Mouse (Mus musculus) cerebral cortex, adult 2 months (tissue): ENCODE data around the gene Cts6.

Experiments
- WGBS: fragments of 180-500 bp; shearing (Covaris S2); methylation state at CpG from one replicate; pipeline ENCODE4 v1.1.7; 2018; 5-methylcytosine and 5-hydroxymethylcytosine counted together

Gene Cts6

DNA sequence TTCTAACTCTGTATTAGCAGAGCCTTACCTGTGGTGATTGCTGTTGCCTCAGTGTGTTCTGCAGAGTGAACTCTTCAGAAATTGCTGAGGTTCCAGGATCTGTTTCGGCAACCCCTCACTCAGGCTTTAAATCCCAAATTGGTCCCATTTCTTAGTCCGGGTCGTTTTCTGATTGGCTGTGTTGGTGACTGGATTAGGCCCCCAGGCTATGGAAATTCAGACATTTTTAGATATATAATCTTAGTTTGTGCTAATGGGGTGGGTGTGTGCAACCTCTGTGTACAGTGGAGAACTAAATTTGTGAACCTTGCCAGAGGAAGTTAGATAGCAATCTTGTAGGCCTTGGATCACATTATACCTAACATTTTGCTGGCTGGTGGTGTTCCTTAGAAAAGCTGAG lies at the start of gene Cts6:
Cts6 (minus strand) TSS at position 101 of the 400 bp plus-strand sequence.
- 83% methylated on average over 3 of the region's 3 CpGs for WGBS

DNA sequence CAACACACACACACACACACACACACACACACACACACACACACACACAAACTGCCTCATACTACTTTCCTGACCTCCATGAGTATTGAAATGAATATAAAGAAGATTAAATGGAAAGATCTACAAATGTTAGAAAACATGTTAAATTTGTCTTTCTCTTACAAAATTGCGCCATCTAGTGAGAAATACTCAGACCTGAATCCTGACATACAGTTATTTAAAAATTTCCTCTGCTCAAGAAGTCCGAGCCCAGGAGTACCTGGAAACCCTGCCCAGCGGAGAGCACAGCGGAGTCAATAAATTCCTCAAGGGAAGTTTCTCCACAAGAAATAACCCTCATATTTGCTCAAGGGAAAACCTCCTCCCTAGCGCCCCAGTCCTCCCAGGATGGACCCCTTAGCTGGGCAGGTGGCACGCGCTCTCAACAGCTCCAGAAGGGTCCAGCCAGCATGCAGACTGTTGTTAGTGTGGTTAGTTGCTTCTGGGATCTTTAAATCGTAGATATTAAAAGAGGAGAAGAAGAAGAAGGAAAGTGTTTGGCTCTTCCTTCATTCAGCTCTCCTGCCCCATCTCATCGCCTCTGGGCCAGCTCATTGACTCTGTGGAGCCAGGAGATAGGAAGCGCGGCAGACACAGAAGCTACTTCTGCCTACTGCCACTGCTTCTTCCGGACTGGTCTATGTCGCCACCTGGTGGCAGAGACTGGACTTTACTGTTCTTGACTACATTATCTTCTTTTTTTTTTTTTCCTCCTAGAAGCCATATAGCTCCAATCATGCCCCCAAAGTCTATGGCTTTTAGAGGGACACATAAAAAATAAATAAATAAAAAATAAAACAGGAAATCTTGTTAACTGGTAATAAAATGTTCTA lies 38.1 kb upstream of the Cts6 start:
- WGBS, result 60% methylated on average over 13 of the region's 13 CpGs

DNA sequence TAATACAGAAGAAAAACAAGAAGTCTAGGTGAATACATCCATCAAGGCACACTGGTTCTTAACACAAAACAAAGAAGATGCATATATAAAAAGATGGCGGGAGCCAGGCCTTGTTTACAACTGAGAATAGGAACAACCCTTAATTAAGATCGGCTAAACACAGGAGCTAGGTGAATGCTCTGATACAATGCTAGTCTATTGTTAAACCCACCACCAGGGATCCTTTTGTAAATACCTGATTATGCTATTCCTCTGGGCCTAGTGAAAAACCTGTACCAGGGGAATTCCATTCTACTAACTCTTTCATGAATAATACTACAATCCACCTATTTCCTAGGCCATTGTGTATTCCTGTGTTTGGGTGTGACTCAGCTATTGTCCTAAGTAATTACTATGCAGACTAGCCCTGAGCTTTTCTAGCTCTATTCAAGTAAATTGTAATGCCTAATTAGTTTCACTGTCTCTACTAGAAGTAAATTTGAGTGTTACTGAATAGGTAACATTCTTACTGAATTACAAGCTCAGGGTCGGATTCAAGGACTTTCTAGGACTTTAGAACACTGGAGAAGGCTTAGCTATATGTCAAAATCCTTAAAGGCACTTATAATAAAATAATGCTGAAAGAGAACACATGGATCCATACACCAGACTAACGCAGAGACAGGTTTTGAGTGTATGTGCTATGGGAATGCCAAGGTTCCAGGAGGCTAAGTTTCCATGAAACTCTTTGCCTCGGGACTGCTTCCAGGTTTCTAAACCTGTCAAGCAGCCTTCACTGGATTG lies 17.9 kb downstream of the Cts6 start:
- WGBS, result 71% methylated on average over 5 of the region's 5 CpGs

DNA sequence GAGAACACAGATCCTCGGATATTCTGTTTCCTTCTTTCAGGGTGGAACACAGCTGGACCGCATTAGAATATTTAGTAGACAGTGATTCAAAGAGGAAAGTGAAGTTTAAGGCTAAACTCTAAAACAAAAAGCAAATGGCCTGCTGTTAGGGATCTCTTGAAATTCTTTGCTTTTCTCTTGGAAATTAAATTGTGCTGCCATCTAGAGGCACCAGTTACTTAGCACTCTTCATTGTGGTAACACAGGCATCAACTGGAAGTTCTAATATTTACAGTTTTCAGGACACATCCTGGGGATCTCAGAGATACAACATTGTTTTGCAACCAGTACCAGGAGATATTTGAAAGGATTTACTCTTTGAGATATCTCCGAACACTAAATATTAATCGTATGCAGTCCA lies 38.6 kb downstream of the Cts6 start:
- 84% methylated on average over 4 of the region's 4 CpGs for WGBS

DNA sequence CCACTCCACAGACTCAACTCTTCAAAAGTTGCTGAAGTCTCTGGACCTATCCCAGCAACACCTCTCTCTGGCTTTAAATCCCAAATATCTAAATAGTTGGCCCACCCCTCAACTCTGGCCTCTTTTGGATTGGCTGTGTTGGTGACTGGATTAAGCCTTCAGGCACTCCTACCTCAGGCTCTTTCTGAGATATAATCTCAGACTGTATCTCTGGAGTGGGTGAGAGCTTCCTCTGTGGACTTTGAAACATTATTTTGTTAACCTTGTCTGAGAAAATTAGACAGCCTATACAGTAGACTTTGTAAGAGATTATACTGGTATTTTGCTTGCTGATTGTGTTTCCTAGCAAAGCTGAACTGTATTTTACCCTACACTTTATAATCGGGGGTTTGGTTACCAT lies 39.1 kb downstream of the Cts6 start, which contains the start of gene Ctsr:
Ctsr (minus strand) TSS at position 101 of the 400 bp plus-strand sequence.
- 97% methylated on average over 1 of the region's 1 CpGs for WGBS
